Mouse (Mus musculus): ENCODE data around the gene Prkcsh.

Gene Prkcsh

DNA sequence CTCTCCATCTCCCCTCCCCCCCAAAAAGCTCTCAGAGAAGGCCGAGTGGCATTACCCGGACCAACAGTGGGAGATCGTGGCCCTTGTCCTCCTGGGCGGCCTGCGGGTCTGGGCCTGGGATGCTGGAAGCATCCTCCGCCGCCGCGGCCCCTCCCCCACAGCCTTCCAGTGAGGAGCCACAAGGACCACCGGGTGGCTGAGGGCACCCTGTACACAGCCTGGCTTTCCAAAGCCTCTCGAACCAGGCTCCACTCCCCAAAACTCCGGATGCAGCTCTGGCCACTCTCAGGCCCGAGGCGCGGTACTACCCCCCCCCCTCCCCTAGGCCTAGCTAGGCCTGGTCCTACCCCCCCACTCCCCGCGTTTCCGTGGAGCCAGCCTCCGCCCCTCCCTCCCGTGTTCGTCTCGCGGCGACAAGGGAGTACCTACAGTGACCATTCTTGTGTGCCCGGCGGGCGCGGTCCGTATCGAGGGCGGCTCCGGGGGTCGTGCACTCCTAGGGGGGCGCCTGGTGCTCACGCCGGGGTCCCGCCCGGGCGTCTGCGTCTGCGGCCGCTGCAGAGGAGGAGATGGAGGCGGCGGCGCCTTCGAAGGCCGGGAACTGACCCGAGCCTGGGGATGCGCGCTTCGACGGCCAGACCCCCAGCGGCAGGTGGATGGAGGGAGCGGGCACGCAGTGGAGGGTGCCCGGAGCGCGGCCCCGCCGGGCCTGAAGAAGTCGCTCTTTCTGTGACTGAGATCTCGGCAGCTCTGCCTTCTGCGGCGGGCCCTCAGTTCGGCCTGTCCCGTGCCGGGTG lies 48.8 kb downstream of the Prkcsh start:
- DNase-seq: no peak

DNA sequence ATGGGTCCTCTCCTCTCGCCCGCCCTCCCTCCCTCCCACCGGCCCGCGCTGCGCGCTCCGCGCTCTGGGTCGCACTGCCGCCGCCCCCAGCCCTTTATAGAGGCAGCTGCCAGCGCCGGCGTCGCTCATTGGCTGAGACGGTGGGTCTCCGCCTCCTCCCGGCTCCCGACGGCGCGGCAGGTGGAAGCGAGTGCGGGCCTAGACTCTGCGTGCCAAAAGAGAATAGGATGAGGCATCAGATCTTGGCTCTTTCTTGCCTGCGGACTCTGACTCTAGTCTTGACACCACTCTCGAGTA lies 49.3 kb downstream of the Prkcsh start, which contains the start of gene Elavl3:
Elavl3 (minus strand) TSS at position 66 of the 297 bp plus-strand sequence.
- DNase-seq: no peak

DNA sequence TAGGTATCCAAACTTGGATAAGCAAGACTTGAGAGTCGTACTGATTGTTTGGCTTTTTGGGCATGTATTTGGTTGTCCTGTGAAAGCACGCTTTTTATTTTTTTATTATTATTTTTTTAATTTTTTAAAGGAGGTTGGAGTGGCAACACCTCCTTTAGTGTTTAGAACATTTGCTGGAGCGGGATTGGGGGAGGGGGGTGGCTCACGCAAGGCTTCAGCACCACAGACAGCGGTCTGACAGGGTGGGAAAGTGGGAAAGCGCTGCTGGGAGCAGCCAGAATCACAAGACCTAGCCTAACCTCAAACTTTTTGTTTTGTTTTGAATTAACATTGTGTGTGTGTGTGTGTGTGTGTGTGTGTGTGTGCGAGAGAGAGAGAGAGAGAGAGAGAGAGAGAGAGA lies 51.1 kb downstream of the Prkcsh start:
- DNase-seq: no peak

DNA sequence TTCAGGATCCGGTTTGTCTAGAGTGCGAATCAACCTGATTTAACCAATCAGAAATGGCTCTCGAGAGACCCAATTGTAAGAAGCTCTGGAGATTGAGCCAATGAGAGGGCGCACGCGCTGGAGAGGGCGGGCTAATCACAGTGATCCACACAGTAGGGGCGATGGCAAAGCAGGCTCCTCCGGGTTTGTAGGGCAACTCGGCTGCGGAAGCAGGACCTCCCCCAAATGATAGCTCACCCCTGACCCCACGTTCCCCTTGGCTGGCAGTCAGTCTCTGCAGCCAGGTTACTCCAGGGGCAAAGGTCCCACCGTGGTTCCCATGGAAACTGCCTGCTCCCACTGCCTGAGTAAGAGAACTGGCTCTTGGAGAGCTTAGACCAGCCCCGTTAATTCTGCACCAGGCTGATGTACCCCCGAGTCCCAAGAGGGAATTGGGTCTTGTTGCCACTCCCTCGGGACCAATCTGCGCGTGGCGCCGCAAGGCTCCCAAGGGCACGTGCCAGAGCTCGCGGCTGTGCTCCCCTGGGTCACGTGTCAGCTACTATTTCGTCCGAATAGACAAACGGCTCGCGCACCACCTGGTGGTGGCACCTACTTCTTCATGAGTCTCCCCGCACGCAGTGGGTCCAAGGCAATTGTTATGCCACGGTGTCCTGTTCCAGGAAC lies 51.9 kb downstream of the Prkcsh start:
- DNase-seq: peak; percentile 80

DNA sequence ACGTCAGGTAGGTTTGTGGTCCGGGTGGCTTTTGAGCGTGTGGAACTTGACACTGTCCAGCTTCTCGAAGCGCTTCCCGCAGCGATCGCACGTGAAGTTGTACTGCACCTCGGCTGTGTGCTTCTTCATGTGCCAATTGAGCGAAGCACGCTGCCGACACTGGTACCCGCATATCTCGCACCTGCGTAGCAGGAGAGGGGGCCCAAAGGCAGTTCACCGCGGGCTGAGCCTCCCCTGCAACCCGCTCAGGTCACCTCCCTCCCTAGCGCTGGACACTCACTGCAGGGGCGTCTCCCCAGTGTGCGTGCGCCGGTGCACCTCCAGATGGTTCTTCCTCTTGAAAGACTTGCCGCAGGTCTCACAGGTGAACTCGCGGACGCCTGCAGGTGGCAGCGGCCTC lies 53.1 kb downstream of the Prkcsh start:
- DNase-seq: no peak

DNA sequence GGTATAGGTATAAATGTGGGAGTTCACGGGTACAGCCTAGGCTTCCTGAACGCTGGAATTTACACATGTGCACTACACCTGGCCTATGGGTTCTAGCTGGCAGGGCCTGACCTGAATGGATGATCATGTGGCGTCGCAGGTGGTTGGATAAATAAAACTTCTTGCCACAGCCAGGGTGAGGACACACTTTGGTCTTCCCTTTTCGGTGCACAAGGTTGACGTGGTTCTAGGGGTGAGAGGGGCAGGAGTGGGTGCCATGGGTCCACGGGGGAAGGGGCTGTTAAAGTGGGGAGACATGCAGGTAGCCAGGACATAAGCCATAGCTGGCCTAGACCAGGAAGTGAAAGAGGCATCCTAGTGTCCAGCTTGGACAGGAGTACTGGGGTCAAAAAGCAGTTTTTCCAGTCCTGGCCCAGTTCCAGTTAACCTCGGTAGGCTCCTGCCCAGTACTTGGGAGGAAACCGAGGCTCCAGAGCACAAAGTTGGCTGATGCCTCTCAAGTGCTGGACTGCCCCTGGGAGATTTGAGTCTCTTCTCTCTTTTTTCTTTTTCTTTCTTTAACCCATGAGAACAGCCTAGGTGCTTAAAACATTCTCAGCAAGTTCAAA lies 53.8 kb downstream of the Prkcsh start:
- DNase-seq: no peak

DNA sequence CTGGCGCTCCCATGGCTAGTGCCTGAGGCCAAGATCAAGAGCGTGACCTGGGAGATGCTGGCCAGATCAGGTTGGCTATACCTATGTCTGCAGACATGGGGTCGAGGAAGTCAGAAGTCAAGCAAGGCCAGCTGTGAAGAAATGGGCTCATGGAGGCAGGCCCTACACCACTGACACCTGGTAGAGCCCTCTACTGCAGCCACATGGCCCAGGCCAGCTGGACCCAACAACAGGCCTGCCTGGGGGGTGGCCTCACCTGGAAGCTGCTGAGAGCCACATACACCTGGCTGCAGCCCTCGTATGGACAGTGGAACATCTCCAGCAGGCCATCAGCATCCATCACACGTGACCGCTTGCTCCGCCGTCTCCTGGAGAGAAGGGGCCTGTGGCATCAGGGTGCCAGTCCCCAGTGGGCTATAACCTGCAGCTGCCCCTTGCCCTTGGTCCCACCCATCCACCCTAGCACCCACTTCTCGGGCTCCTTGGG lies 54.5 kb downstream of the Prkcsh start:
- DNase-seq: no peak

DNA sequence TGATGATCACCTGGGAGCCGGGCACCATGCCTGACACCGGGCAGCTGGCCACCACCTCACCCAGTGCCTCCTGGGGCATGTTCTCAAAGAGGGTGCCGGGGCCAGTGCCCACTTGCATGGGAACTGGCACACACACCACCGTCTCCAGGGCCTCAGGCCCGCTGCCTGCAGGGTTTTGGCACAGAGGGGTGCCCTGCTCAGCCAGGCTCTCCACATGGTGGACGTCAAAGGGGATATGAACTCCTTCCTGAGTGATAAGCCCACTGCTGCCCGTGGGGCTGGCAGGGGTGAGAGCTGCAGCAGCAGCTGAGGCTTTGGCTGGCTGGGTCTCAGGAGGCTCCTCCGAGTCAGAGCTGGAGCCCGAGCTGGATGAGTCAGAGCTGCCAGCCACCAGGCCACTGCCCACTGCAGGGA lies 55.4 kb downstream of the Prkcsh start:
- no peak for DNase-seq

DNA sequence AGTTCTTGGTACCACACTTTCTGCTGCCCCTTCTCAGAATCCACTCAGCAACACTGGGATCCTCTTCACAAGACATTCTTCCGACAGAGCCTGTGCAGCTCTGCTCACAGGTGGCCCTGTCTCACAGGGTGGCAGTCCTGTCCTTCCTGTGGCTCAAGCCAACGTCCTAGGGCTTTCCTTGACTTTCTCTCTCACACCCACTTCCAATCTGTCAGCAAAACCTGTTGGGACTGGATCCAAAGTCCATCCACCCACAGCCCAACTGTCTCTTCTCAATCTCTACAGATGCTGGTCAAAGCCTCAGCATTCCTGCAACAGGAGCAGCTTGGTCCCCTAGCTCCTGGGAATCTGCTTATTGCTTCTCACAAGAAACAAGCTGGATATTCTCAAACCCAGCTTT lies 58.7 kb downstream of the Prkcsh start:
- DNase-seq: no peak

Measured in liver (tissue).